Mouse (Mus musculus) kidney, embryonic 14.5 days (tissue): ENCODE results near the gene Nemp2. TPM values are rescaled to one million over a fixed set of nuclear protein-coding genes. Genes with fewer than 3 reads are reported as not detected.

Source experiments
- ATAC-seq: fragments of 200-750 bp; cut with Nextera tagmentation; 2 replicates; pipeline ENCODE4 v1.8.0; 2017; ENCODE audit warnings: moderate number of reproducible peaks, mild to moderate bottlenecking, moderate TSS enrichment, moderate library complexity; ENCODE audit not compliant: low FRiP score, low TSS enrichment
- H3K27ac ChIP-seq: fragments of 300-500 bp; sonication (generic); 2 replicates; pipeline ENCODE4 v1.5.1; 2014; ENCODE audit warnings: low read depth, mild to moderate bottlenecking, low read length, moderate library complexity, mixed read lengths
- H3K27me3 ChIP-seq: fragments of 300-500 bp; sonication (generic); 2 replicates; pipeline ENCODE4 v1.6.1; 2014; ENCODE audit warnings: mild to moderate bottlenecking, low read length; ENCODE audit not compliant: control insufficient read depth, insufficient read depth
- H3K36me3 ChIP-seq: fragments of 300-500 bp; sonication (generic); 2 replicates; pipeline ENCODE4 v1.6.1; 2014; ENCODE audit warnings: low read length, mixed read lengths; ENCODE audit not compliant: control insufficient read depth, insufficient read depth
- H3K4me1 ChIP-seq: fragments of 300-500 bp; sonication (generic); 2 replicates; pipeline ENCODE4 v1.6.1; 2014; ENCODE audit warnings: low read length, mixed read lengths; ENCODE audit not compliant: control insufficient read depth, insufficient read depth
- H3K4me2 ChIP-seq: fragments of 300-500 bp; sonication (generic); replicated peaks from 2 replicates; pipeline ENCODE4 v1.6.1; 2014; ENCODE audit warnings: low read depth, mild to moderate bottlenecking, low read length
- H3K4me3 ChIP-seq: fragments of 300-500 bp; sonication (generic); 2 replicates; pipeline ENCODE4 v1.5.1; 2014; ENCODE audit warnings: mild to moderate bottlenecking, low read length
- H3K9ac ChIP-seq: fragments of 300-500 bp; sonication (generic); 2 replicates; pipeline ENCODE4 v1.6.1; 2014; ENCODE audit warnings: low read depth, mild to moderate bottlenecking, low read length, moderate library complexity
- H3K9me3 ChIP-seq: fragments of 300-500 bp; sonication (generic); 2 replicates; pipeline ENCODE4 v1.6.1; 2016; ENCODE audit warnings: low read length; ENCODE audit not compliant: control insufficient read depth
- WGBS: fragments of 180-500 bp; shearing (Covaris S2); extraction: QIAGEN DNeasy Blood & Tissue Kit; methylation state at CpG from one replicate; pipeline ENCODE4 v1.1.7; 2014; 5-methylcytosine and 5-hydroxymethylcytosine counted together
- polyA plus RNA-seq: library from polyadenylated mRNA; unstranded; fragments of >200 nt; fragmentation: Nextera tagmentation; extraction: Ambion mirVana; gene quantifications from 2 replicates; pipeline ENCODE4 v1.2.1, GENCODE M21; 2014

The Nemp2 gene
- polyA plus RNA-seq, result 7.9 and 14.5 TPM in 2 replicates

DNA sequence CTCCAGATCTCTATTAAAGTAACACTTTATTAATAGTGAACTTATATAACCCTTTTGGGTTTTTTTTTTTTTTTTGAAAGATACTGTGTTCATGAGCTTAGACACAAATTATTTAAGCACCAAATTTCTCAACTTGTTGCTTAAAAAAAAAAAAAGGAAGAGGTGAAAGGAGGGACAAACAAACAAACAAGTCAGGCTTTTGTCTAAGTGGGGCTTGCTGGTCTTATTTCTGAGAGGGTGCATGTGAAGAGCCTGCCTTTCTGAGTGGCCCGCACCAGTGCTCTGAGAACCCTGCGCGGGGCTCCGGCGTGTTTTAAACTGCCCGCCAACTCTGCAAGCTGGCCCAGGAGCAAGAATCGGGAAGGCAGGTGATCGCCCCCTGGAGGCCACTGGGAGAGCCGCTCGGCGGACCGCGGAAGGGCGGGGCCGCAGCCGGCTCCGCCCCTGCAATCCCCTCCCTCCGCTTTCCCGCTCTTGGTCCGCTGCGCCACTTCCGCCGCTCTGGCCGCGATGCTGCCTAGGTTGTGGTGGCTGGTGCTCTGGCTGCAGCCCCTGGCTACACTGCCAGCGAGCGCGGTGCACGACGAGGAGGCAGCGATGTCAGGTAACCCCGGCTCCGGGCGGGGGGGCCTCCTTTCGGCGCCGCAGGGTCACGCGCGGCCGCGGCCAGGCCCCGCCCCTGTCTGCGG lies at the start of gene Nemp2:
Gene Nemp2 (plus strand): TSS at position 456 of the 689 bp plus-strand sequence.
- Histone ChIP-seq H3K4me3 (peak within 1 kb of the TSS; percentile 50), H3K9ac (peak within 1 kb of the TSS; percentile 67), H3K27me3 (no peaks in the 10 kb centered on the region), H3K4me2 (peak within 1 kb of the TSS; percentile 55), H3K27ac (peak within 1 kb of the TSS; percentile 68), H3K36me3 (no peaks in the 10 kb centered on the region), H3K4me1 (peaks cover 5% of the 10 kb centered on the region; the same call in 1 of the 2 replicates), H3K9me3 (no peaks in the 10 kb centered on the region)
- WGBS, result under 1% methylated on average over 42 of the region's 44 CpGs
- peak; percentile 92 for ATAC-seq

DNA sequence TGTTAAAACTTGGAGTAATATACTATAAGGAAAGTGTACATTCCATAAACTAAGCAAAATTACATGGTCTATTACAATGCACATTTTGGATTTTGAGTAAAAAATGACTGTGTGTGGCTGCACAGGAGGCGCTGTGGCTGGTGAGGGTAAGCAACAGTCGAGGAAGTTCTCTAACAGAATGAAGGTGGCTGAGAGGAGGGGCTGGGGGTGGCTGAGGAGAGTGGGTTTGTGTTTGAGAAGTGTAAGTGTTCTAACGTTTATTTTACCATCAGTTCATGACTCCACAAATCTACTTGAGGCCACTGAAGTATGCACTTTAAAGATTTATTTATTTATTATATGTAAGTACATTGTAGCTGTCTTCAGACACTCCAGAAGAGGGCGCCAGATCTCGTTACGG lies 48.8 kb upstream of the Nemp2 start:
- Histone ChIP-seq H3K9me3 (no peaks in the 10 kb centered on the region), H3K4me2 (no peak overlapping the region), H3K4me1 (peaks cover 12% of the 10 kb centered on the region), H3K9ac (no peak overlapping the region), H3K36me3 (no peaks in the 10 kb centered on the region), H3K27me3 (no peaks in the 10 kb centered on the region), H3K4me3 (no peak overlapping the region), H3K27ac (no peak overlapping the region)
- no peak for ATAC-seq
- WGBS, result 67% methylated on average over 4 of the region's 6 CpGs

DNA sequence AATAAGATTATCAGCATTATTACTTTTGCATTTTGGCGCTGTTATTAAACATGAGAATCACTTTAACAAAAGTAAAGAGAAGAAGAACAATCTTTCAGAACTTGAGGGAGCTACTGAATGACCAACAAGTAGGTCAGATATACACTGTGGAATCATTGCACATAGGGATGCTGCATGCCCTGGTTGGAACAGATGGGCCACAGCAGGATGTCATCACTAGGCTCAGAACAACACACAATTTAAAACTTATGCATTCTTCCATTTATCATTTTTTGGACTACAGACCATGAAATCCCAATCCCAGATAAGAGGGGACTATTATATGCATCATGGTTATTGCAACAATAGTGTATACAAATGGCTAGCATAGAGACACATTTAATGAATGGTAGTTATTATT lies 47.6 kb upstream of the Nemp2 start:
- H3K27me3 ChIP-seq, result no peaks in the 10 kb centered on the region
- H3K27ac ChIP-seq, result no peak overlapping the region
- peaks cover 10% of the 10 kb centered on the region for H3K4me1 ChIP-seq
- WGBS, result 98% methylated on average over 1 of the region's 1 CpGs
- no peak for ATAC-seq
- no peak overlapping the region for H3K4me3 ChIP-seq
- no peaks in the 10 kb centered on the region for H3K9me3 ChIP-seq
- no peak overlapping the region for H3K4me2 ChIP-seq
- no peak overlapping the region for H3K9ac ChIP-seq
- H3K36me3 ChIP-seq, result no peaks in the 10 kb centered on the region

DNA sequence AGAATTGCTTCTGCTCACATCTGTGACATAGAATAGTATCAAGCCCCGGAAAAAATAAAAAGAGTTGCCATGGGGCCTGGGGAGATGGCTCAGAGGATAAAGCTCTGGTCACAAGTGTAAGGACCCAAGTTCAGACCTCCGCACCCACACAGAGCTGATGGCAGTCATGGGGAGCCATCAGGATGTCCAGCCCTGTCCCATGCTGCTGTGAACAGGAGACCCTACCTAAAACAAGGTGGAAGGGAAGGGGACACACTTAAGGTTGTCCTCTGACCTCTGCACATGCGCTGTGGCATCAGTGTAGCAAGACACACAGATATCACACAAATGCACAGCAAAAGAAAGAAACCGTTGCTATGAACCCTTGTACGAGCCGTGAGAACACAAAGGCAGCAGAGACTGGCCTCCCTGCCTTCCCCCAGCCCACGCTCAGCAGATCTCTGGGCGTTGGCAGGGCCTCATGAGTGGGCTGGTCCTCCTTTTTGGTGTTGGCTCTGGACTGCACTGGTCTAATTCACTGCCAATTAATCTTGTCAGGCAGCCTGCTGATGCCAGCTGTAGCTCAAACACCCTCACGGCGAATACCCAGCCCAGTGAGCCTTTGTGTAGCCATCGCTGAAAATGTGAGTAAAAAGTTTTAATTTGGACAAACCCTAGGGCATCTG lies 33.4 kb upstream of the Nemp2 start:
- Histone ChIP-seq H3K4me3 (no peak overlapping the region), H3K36me3 (no peaks in the 10 kb centered on the region), H3K9me3 (no peaks in the 10 kb centered on the region), H3K27ac (peak overlapping the region; percentile 43; the same call in 1 of the 2 replicates), H3K4me2 (no peak overlapping the region), H3K9ac (no peak overlapping the region), H3K27me3 (no peaks in the 10 kb centered on the region), H3K4me1 (no peaks in the 10 kb centered on the region)
- peak; percentile 73 for ATAC-seq
- WGBS, result 53% methylated on average over 11 of the region's 11 CpGs

DNA sequence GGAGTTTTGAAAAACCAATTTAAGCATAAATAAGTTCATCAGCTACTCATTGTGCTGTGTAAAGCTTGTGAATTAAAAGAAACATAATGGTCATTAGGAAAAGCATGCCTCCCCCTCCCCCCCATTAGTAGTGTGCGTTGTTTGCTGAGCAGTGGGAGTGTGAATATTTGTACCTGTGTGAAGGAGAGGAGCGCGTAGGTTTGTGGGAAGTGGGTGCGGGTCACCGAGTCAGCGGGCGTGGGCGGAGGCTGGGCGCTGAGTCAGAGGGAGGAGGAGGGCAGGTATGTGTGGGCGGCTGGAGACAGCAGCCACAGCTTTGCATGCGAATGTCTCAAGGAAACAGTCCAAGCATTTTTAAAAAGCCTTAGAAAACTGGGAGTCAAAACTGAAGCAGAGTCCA lies 32.7 kb upstream of the Nemp2 start:
- Histone ChIP-seq H3K9ac (no peak overlapping the region), H3K4me2 (peak overlapping the region; percentile 22; the same call in 1 of the 2 replicates), H3K9me3 (no peaks in the 10 kb centered on the region), H3K4me3 (no peak overlapping the region), H3K4me1 (no peaks in the 10 kb centered on the region), H3K27me3 (no peaks in the 10 kb centered on the region), H3K27ac (no peak overlapping the region), H3K36me3 (no peaks in the 10 kb centered on the region)
- 33% methylated on average over 11 of the region's 11 CpGs for WGBS
- ATAC-seq, result peak; percentile 80

DNA sequence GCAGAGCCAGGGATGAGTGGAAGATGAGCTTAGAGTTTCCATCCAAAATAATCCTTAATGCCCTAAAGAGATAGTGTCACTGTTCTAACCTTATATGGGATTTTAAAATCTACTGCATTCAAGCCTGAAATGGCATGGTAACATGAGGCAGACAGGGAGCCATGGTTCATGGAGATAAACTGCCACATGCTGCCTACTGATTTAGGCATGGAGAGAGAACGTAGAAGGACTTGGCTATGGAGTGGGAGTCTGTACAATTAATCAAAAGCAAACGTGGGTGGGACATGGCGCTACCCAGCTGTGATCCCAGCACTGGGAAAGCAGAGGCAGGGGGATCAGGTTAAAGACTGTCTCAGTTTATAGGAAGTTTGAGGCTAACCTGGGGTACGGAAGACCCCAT lies 32.1 kb upstream of the Nemp2 start:
- Histone ChIP-seq H3K4me1 (no peaks in the 10 kb centered on the region), H3K9me3 (no peaks in the 10 kb centered on the region), H3K4me2 (no peak overlapping the region), H3K4me3 (no peak overlapping the region), H3K27ac (no peak overlapping the region), H3K27me3 (no peaks in the 10 kb centered on the region), H3K36me3 (no peaks in the 10 kb centered on the region), H3K9ac (no peak overlapping the region)
- WGBS, result 41% methylated on average over 4 of the region's 4 CpGs
- ATAC-seq, result no peak; the same call in 1 of the 2 replicates

DNA sequence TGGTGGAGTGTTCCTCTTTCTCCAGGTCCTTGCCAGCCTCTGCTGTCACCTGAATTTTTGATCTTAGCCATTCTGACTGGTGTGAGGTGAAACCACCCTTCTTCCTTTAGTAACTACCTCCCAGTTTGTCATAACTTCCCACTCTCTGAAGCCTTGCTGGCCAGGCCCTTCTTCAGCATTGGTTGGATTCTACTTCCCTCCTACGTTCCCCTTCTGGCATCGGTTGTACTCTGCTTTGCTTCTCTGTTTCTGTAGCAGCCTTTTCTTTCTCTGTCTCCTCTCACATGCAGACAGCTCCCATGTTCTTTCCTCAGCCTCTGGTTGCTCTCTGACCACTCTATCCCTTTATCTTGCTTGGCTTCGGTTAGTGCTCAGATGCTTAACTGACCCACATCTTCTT lies 29.0 kb upstream of the Nemp2 start:
- 88% methylated on average over 3 of the region's 3 CpGs for WGBS
- no peak for ATAC-seq
- Histone ChIP-seq H3K27ac (no peak overlapping the region), H3K27me3 (no peaks in the 10 kb centered on the region), H3K9me3 (no peaks in the 10 kb centered on the region), H3K36me3 (no peaks in the 10 kb centered on the region), H3K4me3 (no peak overlapping the region), H3K4me1 (no peaks in the 10 kb centered on the region), H3K4me2 (no peak overlapping the region), H3K9ac (no peak overlapping the region)

DNA sequence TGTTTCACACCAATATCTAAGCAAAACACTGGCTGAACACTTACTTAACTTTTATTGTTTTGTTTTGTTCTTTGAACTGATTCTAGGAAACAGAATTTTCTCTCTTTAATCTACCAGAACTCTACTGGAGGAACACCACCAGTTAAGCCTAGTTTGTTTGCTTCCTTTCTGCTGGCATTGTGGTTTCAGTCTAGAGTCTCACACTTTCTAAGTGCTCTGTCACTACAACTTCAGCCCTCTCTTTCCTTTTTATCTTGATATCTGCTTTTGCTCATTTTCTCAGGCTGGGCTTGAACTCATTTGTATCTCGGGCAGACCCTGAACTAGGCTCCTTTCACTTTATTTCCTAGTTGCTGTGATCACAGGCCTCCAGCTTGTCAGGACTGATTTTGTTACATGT lies 22.8 kb upstream of the Nemp2 start:
- H3K27me3 ChIP-seq, result no peaks in the 10 kb centered on the region
- H3K4me2 ChIP-seq, result no peak overlapping the region
- H3K36me3 ChIP-seq, result no peaks in the 10 kb centered on the region
- no peak for ATAC-seq
- no peak overlapping the region for H3K4me3 ChIP-seq
- no peak overlapping the region for H3K9ac ChIP-seq
- 79% methylated on average over 1 of the region's 1 CpGs for WGBS
- H3K4me1 ChIP-seq, result no peaks in the 10 kb centered on the region
- no peaks in the 10 kb centered on the region for H3K9me3 ChIP-seq
- no peak overlapping the region for H3K27ac ChIP-seq

DNA sequence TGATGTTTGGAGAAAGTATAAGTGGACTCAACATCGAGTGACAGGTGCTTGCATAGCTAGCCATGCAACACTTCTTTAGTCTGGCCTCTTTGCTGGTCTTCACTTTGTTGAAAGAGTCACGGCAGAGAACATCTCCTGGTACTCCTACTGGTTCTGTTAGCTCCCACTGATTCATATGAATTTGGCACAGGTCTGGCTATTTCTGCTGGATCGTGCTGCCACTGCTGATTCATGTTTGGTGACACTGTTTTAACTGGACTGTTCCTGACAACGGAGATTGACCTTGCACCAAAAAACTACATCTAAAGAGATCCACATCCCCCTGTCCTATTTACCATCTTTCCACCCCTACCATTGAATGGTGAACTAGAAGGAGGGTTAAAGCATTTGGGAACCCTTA lies 22.0 kb upstream of the Nemp2 start:
- Histone ChIP-seq H3K4me3 (no peak overlapping the region), H3K4me2 (no peak overlapping the region), H3K27me3 (no peaks in the 10 kb centered on the region), H3K36me3 (no peaks in the 10 kb centered on the region), H3K9ac (no peak overlapping the region), H3K9me3 (no peaks in the 10 kb centered on the region), H3K4me1 (no peaks in the 10 kb centered on the region), H3K27ac (no peak overlapping the region)
- ATAC-seq, result no peak
- WGBS, result 91% methylated on average over 4 of the region's 4 CpGs
